ENCODE assay signal across 14 mouse cellular contexts in the genomic region with DNA sequence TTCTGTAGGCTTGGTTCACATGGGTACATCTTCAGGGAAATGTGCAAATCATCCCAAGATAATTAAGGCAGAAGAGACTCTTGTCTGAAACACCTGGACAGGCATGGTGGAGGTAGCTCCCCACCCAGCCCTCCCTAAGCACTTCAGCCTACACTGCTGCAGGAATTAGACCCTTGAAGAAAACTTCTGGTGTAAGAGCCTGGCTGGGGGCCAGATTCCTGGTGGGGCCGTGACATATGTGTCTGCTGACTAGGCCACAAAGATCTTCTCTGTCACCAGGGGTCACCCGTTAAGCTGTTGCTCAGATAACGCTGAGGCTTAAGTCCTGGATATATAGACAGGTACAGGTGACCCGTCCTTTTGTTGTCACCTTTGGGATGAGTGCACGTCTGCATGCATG.
DNase-seq lines count a peak whose midpoint lies in the region; ATAC-seq and TF ChIP-seq lines count a peak whose summit lies in the region.
"Had no signal": no experiment of that assay in that cellular context is flagged by ENCODE, and none has a peak within 500 bp of the region (broad histone marks: within the 10 kb centered on the region; RNA-seq: fewer than 3 reads in every experiment).

No protein-coding gene starts in this region.

- no peak overlapping the region for H3K4me2 ChIP-seq in forebrain, embryonic 13.5 days
- H3K4me2 ChIP-seq in forebrain, postnatal 0 days (ENCODE audit: low read depth), result no peak overlapping the region
- H3K4me2 ChIP-seq: liver, embryonic 11.5 days; stomach, embryonic 15.5 days had no signal

- peak overlapping the region; percentile 63 for H3K27ac ChIP-seq in forebrain, embryonic 13.5 days
- no peak overlapping the region for H3K27ac ChIP-seq in forebrain, postnatal 0 days (ENCODE audit: low read depth, low read length)
- H3K27ac ChIP-seq: stomach, embryonic 15.5 days had no signal

- H3K9me3 ChIP-seq in forebrain, embryonic 13.5 days (replicated peaks), result no peaks in the 10 kb centered on the region
- H3K9me3 ChIP-seq in forebrain, postnatal 0 days (ENCODE audit: low read length), result no peaks in the 10 kb centered on the region
- H3K9me3 ChIP-seq: midbrain, embryonic 10.5 days; stomach, embryonic 15.5 days had no signal

- no peaks in the 10 kb centered on the region for H3K27me3 ChIP-seq in forebrain, embryonic 13.5 days
- H3K27me3 ChIP-seq in forebrain, postnatal 0 days (ENCODE audit: insufficient read depth, low read length), result no peaks in the 10 kb centered on the region
- H3K27me3 ChIP-seq: stomach, embryonic 15.5 days had no signal

- no peak for DNase-seq in forebrain, postnatal 0 days
- DNase-seq in lung, adult 18-20 months, result peak; percentile 38 to 60
- no peak for DNase-seq in lung, postnatal 25 days (ENCODE audit: low spot score)
- peak; percentile 60 for DNase-seq in cerebellum, adult 8-10 months
- peak; percentile 64 for DNase-seq in lung, postnatal 36 days
- DNase-seq in spleen, postnatal 36 days (ENCODE audit: low spot score in 2 of 2), result no peak
- no peak for DNase-seq in layer of hippocampus, adult 11-12 months (ENCODE audit: low spot score)
- DNase-seq: gastrocnemius, postnatal 14 days; kidney, postnatal 14 days had no signal

- no peak for TF ChIP-seq CTCF in forebrain, postnatal 0 days (IDR thresholded peaks at IDR 0.05; ENCODE audit: low read depth)

- 0 out of 2 replicates have a peak, but pooled peaks cover 7% of the 10 kb centered on the region for H3K36me3 ChIP-seq in forebrain, embryonic 13.5 days (ENCODE audit: poor library complexity, severe bottlenecking)
- H3K36me3 ChIP-seq in forebrain, postnatal 0 days (ENCODE audit: insufficient read depth), result no peaks in the 10 kb centered on the region
- H3K36me3 ChIP-seq: stomach, embryonic 15.5 days had no signal

- WGBS in forebrain, embryonic 13.5 days, result 79% methylated on average over 5 of the region's 5 CpGs
- 76% methylated on average over 5 of the region's 5 CpGs for WGBS in forebrain, postnatal 0 days

- H3K9ac ChIP-seq in forebrain, embryonic 13.5 days, result no peak overlapping the region
- no peak overlapping the region for H3K9ac ChIP-seq in forebrain, postnatal 0 days
- H3K9ac ChIP-seq: stomach, embryonic 15.5 days had no signal

- H3K4me1 ChIP-seq in forebrain, embryonic 13.5 days, result peaks cover 9% of the 10 kb centered on the region
- no peaks in the 10 kb centered on the region for H3K4me1 ChIP-seq in forebrain, postnatal 0 days (ENCODE audit: insufficient read depth)
- H3K4me1 ChIP-seq: stomach, embryonic 15.5 days had no signal

- no peak overlapping the region for H3K4me3 ChIP-seq in forebrain, embryonic 13.5 days
- no peak overlapping the region for H3K4me3 ChIP-seq in forebrain, postnatal 0 days (ENCODE audit: low read depth, low read length)
- H3K4me3 ChIP-seq: midbrain, embryonic 10.5 days; stomach, embryonic 15.5 days had no signal

- peak; percentile 36; the same call in 1 of the 2 replicates for ATAC-seq in forebrain, embryonic 13.5 days
- no peak for ATAC-seq in forebrain, postnatal 0 days
- ATAC-seq: inflammation-experienced regulatory T-cells, adult 6 months had no signal

Comparison
In these comparisons a context has a peak if more than half of its experiments do, and no peak if none do; other contexts are left out.
1. DNase-seq: peak in lung, adult 18-20 months (2 of 2), cerebellum, adult 8-10 months (single experiment) and lung, postnatal 36 days (single experiment); none in forebrain, postnatal 0 days (single experiment), lung, postnatal 25 days (single experiment), spleen, postnatal 36 days (0 of 2) and layer of hippocampus, adult 11-12 months (single experiment).